Mouse (Mus musculus): Measurements from ENCODE around the gene Rnf39. TPM values are rescaled to one million over a fixed set of nuclear protein-coding genes. Genes with fewer than 3 reads are reported as not detected.

Rnf39 gene
- polyA plus RNA-seq, 1 experiment: 0.36 TPM

DNA sequence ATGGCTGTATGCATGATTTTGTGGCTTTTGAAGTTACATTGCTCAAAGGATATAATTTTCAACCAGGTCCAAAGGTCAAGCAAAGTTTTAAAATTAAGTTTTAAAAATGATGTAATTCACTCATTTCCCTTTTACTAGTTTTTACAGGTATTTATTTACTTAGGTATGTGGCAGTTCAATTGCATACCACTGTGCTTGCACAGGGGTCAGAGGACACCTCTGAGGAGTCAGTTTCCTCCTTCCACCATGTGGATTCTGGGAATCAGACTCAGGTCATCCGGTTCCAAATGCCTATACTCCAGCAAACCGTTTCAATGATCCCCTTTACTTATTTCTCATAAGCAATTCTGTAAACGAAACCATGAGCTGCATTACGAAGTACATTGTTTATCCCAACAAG is 20.0 kb upstream of the Rnf39 start:
- Histone ChIP-seq H3K4me3 (ENCODE audit: insufficient read depth, low read depth, low read length) (no peak overlapping the region), H3K4me1 (ENCODE audit: control insufficient read depth, insufficient read depth, low read length) (no peaks in the 10 kb centered on the region), H3K36me3 (ENCODE audit: control insufficient read depth, insufficient read depth, low read length) (no peaks in the 10 kb centered on the region), H3K27ac (ENCODE audit: insufficient read depth, low read depth, low read length) (no peak overlapping the region), H3K27me3 (replicated peaks; ENCODE audit: control insufficient read depth, insufficient read depth, low read length) (no peaks in the 10 kb centered on the region)
- no peak for TF ChIP-seq POLR2A (IDR thresholded peaks at IDR 0.05; ENCODE audit: low read depth, low read length)
- no peak for TF ChIP-seq CTCF (conservative IDR thresholded peaks at IDR 0.05; ENCODE audit: insufficient read depth, insufficient read length, low read depth, low read length)
- 73% methylated on average over 4 of the region's 4 CpGs for WGBS
- no peak for DNase-seq

GRCm38 (mm10) chr17:36923491-36923890 is 19.2 kb upstream of the Rnf39 start:
- WGBS: 55% methylated on average over 4 of the region's 4 CpGs
- Histone ChIP-seq H3K36me3 (ENCODE audit: control insufficient read depth, insufficient read depth, low read length) (no peaks in the 10 kb centered on the region), H3K27ac (ENCODE audit: insufficient read depth, low read depth, low read length) (no peak overlapping the region), H3K4me1 (ENCODE audit: control insufficient read depth, insufficient read depth, low read length) (no peaks in the 10 kb centered on the region), H3K4me3 (ENCODE audit: insufficient read depth, low read depth, low read length) (no peak overlapping the region), H3K27me3 (replicated peaks; ENCODE audit: control insufficient read depth, insufficient read depth, low read length) (no peaks in the 10 kb centered on the region)
- no peak for DNase-seq
- TF ChIP-seq POLR2A (IDR thresholded peaks at IDR 0.05; ENCODE audit: low read depth, low read length): no peak
- no peak for TF ChIP-seq CTCF (conservative IDR thresholded peaks at IDR 0.05; ENCODE audit: insufficient read depth, insufficient read length, low read depth, low read length)

- WGBS: 55% methylated on average over 10 of the region's 10 CpGs
- H3K27ac ChIP-seq (ENCODE audit: insufficient read depth, low read depth, low read length): no peak overlapping the region
- H3K4me1 ChIP-seq (ENCODE audit: control insufficient read depth, insufficient read depth, low read length): 0 out of 2 replicates have a peak, but pooled peaks cover 2% of the 10 kb centered on the region
- H3K4me3 ChIP-seq (ENCODE audit: insufficient read depth, low read depth, low read length): no peak overlapping the region
- H3K36me3 ChIP-seq (ENCODE audit: control insufficient read depth, insufficient read depth, low read length): no peaks in the 10 kb centered on the region
- TF ChIP-seq CTCF (conservative IDR thresholded peaks at IDR 0.05; ENCODE audit: insufficient read depth, insufficient read length, low read depth, low read length): no peak
- TF ChIP-seq POLR2A (IDR thresholded peaks at IDR 0.05; ENCODE audit: low read depth, low read length): no peak
- no peak for DNase-seq
- H3K27me3 ChIP-seq (replicated peaks; ENCODE audit: control insufficient read depth, insufficient read depth, low read length): no peaks in the 10 kb centered on the region
Observed at GRCm38 (mm10) chr17:36927496-36928120, 15.1 kb upstream of the Rnf39 start.

DNA sequence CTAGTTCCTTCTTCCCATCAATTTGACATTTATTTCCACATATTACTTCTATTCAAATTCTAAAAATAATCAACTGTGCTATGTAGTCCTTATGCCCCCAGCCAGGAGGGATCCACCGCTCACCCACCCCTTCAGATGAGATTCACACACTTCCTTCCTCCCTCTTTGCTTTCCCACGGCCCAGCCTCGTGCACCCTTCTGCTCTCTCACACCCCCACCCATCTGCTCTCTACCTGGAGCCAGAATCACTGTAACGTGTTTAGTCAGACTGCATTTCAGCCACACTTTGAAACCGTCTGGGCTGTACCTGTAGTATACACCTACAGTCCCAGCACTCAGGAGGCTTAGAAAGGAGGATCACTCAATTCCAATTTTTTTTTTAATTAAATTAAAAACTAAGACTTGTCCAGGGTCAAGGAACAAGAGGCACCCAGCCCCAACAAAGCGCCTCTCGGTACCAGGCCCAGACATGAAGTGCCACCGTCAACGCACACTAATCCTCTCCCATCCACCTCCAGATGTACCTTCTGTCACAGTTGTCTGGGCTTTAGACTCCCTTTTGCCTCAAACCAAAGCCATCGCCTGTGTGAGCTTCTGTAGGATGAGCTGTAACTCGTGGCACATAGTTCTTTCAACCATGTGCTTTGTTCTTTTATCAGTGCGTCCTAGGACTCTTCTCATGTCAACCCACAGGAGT is 13.3 kb upstream of the Rnf39 start:
- WGBS: 72% methylated on average over 12 of the region's 12 CpGs
- DNase-seq: no peak
- Histone ChIP-seq H3K27ac (ENCODE audit: insufficient read depth, low read depth, low read length) (no peak overlapping the region), H3K27me3 (replicated peaks; ENCODE audit: control insufficient read depth, insufficient read depth, low read length) (no peaks in the 10 kb centered on the region), H3K36me3 (ENCODE audit: control insufficient read depth, insufficient read depth, low read length) (no peaks in the 10 kb centered on the region), H3K4me3 (ENCODE audit: insufficient read depth, low read depth, low read length) (no peak overlapping the region), H3K4me1 (ENCODE audit: control insufficient read depth, insufficient read depth, low read length) (0 out of 2 replicates have a peak, but pooled peaks cover 2% of the 10 kb centered on the region)
- TF ChIP-seq CTCF (conservative IDR thresholded peaks at IDR 0.05; ENCODE audit: insufficient read depth, insufficient read length, low read depth, low read length): no peak
- no peak for TF ChIP-seq POLR2A (IDR thresholded peaks at IDR 0.05; ENCODE audit: low read depth, low read length)

DNA sequence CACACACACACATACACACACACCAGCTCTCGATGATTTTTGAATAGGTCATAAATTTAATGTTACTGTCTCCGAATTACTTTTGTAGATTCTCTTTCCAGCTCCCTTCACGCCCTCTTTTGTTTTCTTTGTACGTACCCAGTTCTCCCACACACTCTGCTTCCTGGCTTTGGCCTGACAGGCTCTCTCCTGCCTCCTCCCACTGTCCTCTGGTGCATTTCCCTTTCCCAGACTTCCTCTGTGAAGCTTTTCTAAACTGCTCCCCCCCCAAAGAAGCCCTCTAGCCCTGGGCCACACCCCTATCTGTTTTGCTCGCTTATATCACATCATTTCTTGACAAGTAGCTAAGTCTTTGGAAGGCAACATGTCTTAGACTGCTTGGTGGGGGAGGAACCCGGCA is 12.5 kb upstream of the Rnf39 start:
- Histone ChIP-seq H3K4me3 (ENCODE audit: insufficient read depth, low read depth, low read length) (no peak overlapping the region), H3K4me1 (ENCODE audit: control insufficient read depth, insufficient read depth, low read length) (0 out of 2 replicates have a peak, but pooled peaks cover 2% of the 10 kb centered on the region), H3K27me3 (replicated peaks; ENCODE audit: control insufficient read depth, insufficient read depth, low read length) (no peaks in the 10 kb centered on the region), H3K36me3 (ENCODE audit: control insufficient read depth, insufficient read depth, low read length) (no peaks in the 10 kb centered on the region), H3K27ac (ENCODE audit: insufficient read depth, low read depth, low read length) (no peak overlapping the region)
- TF ChIP-seq POLR2A (IDR thresholded peaks at IDR 0.05; ENCODE audit: low read depth, low read length) (no peak), CTCF (conservative IDR thresholded peaks at IDR 0.05; ENCODE audit: insufficient read depth, insufficient read length, low read depth, low read length) (no peak)
- DNase-seq: peak; percentile 67
- 31% methylated on average over 6 of the region's 6 CpGs for whole genome bisulfite sequencing

DNA sequence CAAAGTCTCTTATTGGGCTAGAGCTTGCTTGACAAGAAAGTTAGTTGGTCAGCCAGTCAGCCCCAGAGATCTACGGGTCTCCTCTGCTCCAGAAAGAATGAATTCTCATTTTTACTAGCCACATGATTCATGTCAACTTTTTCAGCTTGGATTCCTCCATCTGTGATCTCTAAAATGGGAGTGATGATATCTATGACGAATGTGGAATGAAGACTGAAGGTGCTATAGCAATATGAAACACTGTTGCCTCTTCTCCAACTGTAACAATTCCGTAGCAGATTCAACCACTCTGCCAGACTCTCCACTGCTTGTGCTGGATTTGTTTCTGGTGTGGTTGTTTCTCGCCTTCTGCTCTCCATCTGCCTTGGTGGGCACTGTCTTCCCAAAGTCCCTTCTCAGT is 11.6 kb upstream of the Rnf39 start:
- Histone ChIP-seq H3K36me3 (ENCODE audit: control insufficient read depth, insufficient read depth, low read length) (no peaks in the 10 kb centered on the region), H3K27me3 (replicated peaks; ENCODE audit: control insufficient read depth, insufficient read depth, low read length) (no peaks in the 10 kb centered on the region), H3K4me1 (ENCODE audit: control insufficient read depth, insufficient read depth, low read length) (0 out of 2 replicates have a peak, but pooled peaks cover 2% of the 10 kb centered on the region), H3K27ac (ENCODE audit: insufficient read depth, low read depth, low read length) (peak overlapping the region; percentile 73), H3K4me3 (ENCODE audit: insufficient read depth, low read depth, low read length) (no peak overlapping the region)
- no peak for TF ChIP-seq POLR2A (IDR thresholded peaks at IDR 0.05; ENCODE audit: low read depth, low read length)
- no peak for TF ChIP-seq CTCF (conservative IDR thresholded peaks at IDR 0.05; ENCODE audit: insufficient read depth, insufficient read length, low read depth, low read length)
- DNase-seq: no peak
- 81% methylated on average over 4 of the region's 4 CpGs for WGBS

DNA sequence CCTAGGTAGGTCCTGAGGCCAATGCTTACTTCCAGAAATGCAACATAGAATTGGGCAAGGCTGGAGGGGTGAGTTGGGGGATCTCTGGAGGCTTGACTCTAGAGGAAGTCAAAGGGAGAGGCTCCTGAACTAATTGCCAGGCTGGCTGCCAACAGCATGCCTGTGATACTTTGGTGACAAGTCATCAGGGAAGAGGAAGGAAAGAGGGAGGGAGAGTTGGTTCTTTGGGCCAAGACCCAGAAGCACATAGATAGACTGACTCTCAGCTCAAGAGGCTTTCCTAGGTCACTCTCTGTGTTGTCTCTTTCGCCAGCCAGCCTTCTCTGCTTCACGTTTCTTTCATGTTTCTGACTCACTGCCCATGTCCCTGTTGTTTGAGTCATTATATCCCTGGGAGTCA is 10.9 kb upstream of the Rnf39 start:
- Histone ChIP-seq H3K4me1 (ENCODE audit: control insufficient read depth, insufficient read depth, low read length) (0 out of 2 replicates have a peak, but pooled peaks cover 2% of the 10 kb centered on the region), H3K27me3 (replicated peaks; ENCODE audit: control insufficient read depth, insufficient read depth, low read length) (no peaks in the 10 kb centered on the region), H3K27ac (ENCODE audit: insufficient read depth, low read depth, low read length) (peak overlapping the region; percentile 73), H3K4me3 (ENCODE audit: insufficient read depth, low read depth, low read length) (no peak overlapping the region), H3K36me3 (ENCODE audit: control insufficient read depth, insufficient read depth, low read length) (no peaks in the 10 kb centered on the region)
- 44% methylated on average over 2 of the region's 2 CpGs for WGBS
- TF ChIP-seq CTCF (conservative IDR thresholded peaks at IDR 0.05; ENCODE audit: insufficient read depth, insufficient read length, low read depth, low read length) (no peak), POLR2A (IDR thresholded peaks at IDR 0.05; ENCODE audit: low read depth, low read length) (no peak)
- peak; percentile 65 for DNase-seq

Measured in kidney, adult 2 months (tissue).